Mouse (Mus musculus) lung, postnatal 10 days (tissue): ENCODE measurements around the gene Rnf114.

Experiments
- DNase-seq: peaks from one replicate; pipeline ENCODE4 v3.0.0; 2021

The Rnf114 gene

DNA sequence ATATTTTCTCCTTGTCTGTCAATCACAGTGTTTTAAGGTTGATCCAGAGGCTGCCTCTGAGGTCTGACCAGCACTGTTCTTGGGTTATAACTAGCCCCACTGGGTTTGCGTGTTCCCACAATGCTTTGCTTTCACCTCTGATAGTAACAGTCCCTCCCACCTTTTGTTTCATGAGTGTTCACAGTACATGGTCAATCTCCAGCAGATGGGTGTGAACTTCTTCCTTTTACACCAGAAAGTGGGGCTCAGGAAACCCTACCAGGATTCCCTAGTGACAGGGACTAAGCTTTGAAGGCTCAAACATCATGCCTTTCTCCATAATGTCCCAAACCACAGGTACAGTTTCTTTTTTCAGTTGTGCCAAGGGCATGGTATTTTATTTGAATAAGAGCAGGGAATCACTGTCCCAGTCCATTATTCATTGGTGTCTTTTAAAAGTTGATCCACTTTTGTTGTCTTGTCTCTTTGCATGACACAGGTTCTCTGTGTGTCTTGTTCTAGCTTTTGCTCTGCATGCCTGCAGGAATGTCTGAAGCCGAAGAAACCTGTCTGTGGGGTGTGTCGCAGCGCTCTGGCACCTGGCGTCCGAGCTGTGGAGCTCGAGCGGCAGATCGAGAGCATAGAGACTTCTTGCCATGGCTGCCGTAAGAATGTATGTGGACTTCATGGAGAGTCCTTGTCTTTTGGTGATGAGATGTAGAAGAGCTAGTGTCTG is 14.3 kb downstream of the Rnf114 start:
- DNase-seq = no peak

DNA sequence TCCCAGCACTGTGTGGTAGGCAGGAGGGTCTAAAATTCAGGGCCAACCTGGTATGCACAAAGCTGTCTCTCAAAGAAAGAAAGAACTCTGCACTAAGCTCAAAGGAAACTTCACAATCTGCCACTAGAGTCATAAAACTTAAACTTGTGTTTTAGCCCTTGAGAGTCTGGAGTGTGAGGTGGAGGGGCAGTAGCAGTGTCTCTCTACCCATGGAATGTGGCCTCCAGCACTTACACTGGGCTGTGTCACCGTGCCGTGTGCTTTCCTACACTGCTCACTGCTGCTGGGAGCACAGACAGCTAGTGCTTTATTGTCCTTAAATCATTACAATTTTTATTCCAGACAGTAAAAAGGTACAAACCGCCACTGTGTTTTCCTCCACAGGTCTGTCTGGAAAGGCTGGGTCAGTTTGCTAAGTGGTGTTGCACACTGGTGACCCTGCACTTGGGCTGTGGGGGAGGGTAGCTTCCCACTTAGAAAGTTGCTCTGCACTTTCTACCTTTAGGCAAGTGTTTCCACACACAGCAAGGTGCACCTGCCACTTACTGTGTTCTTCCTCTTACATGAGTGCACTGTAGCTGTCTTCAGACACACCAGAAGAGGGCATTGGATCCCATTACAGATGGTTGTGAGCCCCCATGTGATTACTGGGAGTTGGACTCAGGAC is 15.4 kb downstream of the Rnf114 start:
- peak; percentile 45 for DNase-seq

DNA sequence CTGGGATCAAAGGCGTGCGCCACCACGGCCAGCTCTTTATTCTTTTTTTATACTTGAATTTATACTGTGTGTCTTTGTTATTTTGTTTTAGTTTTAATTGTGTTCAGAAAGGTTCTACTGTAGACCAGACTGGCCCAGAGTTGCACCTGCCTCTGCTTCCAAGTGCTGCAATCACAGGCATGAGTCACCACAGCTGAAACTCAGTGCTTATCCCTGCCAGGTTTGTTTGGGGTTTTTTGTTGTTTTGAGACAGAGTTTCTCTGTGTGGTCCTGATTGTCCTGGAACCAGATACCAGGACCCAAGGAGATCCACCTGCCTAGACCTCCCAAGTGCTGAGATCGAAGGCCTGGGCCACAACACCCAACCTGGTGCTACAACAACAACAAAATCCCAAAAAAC is 16.1 kb downstream of the Rnf114 start:
- DNase-seq = no peak

DNA sequence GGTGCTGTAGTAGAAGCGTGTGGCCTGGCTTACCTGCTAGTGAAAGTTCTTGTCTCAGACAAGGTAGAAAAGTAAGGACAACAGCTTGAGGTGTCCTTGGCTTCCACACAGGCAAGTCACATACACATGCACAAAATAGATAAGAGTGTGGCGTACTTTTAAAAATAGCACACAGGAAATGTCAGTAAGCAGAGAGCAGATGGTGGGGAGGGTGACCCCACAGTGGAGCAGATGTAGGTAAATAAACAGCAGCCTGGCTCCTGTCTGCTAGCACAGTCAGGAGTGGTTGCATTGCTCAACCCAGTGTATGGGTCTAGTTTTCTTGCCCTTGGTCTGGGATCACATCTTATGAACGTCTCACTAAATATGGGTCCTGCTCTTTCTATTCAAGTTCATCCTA is 18.0 kb downstream of the Rnf114 start:
- DNase-seq = no peak

DNA sequence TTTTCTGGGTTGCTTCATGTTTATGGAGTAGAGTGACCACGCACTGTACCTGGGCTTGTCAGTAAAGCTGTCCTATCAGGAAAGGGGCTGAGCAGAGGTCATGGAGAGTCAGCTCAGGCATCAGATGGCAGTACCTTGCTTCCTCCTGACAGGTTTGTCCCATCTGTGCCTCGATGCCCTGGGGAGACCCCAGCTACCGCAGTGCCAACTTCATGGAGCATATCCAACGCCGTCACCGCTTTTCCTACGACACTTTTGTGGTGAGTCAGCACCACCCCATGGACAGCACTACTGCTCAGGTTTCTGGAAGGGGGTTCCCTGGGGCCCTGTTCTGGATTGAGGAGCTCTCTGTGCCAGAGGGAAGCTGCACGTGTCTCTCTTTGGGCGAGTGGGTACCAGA is 19.9 kb downstream of the Rnf114 start:
- DNase-seq = no peak

DNA sequence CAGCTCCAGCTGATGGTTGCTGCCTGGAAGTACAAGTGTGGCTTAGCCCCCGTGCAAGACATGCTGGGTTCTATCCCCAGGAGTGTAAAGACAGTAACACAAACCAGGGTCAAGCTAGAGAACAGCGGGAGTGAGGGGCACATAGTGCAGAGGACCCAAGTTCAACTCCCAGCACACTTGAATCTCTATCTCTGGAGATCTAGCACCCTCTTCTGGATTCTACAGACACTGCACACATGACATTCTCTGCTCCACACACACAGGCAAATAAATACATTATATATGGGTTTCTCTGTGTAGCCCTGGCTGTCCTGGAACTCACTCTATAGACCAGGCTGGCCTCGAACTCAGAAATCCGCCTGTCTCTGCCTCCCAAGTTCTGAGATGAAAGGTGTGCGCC is 20.5 kb downstream of the Rnf114 start:
- DNase-seq = no peak

DNA sequence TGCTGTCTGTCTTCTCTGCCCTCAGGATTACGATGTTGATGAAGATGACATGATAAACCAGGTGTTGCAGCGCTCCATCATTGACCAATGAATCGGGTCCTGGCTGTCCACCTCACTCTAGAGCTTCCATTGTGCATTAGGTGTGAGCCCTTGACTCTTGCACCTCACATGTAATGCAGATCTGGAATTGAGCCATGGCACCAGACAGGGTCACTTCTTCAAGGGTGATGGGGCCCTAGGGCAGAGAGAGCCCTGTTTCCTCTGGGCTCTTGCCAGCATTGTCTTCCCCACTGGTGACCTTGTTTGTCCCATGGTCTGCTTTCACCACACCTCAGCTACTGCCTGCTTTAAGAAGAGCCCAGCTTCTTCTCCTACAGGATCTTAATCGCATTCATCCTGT is 22.2 kb downstream of the Rnf114 start:
- DNase-seq = no peak

DNA sequence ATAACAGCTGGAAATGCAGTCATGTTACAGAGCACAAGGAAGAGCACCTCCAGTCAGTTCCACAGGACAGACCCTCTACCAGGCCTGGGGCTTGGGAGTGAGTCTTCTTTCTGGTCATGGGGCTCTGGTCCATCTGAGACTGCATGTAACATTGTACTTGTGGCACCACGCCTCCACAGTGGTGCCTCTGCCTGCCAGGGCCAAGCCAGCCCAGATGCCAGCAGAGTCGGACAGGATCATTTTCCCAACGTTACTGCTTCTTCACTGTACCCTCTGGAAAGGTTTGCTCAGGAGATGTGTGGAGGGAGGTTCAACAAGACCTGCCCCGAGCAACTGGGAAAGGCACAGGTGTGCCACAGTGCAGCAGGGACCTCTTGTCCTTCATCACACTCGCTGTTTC is 23.2 kb downstream of the Rnf114 start:
- DNase-seq = no peak

DNA sequence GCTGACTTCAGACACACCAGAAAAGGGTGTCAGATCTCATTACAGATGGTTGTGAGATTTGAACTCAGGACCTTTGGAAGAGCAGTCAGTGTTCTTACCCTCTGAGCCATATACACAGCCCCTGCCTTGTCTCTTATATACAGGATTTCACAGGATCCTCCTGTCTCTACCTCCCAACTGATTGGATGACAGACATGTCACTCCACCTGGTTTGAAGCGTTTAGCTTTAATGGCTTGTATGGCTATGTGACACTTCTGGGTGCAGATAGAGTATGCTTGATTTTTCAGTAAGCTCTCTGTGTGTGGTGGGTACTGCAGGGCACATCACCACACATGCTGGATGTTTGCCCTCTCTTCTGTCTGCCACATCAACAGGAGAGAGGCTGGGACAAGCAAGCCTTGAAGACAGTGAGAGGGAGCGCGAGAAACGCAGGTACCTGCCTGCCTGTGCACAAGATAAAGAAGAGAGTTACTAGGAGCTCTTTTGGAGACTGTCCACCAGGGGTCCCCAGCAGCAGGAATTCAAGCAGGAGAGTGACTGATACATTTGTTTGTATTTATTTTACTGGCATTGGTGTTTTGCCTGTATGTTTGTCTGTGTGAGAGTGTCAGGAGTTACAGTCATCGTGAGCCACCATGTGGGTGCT is 27.3 kb downstream of the Rnf114 start:
- DNase-seq = no peak

DNA sequence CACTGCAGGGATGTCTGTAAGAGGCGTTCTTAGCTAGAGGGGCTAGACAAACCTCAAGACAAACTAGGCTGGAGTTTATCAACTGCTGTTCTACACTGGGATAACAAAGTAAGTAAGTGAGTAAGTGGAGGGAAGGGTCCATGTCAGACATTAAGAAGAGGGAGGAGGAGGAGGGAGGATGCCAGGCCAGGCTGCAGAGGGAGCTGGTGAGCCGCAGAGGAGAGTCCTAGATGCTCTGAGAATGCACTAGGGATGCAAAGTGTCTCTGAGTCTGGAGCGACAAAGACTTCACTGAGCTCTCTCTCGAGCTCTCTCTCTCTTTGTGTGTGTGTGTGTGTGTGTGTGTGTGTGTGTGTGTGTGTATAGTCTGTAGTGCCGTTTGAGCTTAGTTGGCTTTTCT is 35.8 kb downstream of the Rnf114 start:
- peak; percentile 61 for DNase-seq

DNA sequence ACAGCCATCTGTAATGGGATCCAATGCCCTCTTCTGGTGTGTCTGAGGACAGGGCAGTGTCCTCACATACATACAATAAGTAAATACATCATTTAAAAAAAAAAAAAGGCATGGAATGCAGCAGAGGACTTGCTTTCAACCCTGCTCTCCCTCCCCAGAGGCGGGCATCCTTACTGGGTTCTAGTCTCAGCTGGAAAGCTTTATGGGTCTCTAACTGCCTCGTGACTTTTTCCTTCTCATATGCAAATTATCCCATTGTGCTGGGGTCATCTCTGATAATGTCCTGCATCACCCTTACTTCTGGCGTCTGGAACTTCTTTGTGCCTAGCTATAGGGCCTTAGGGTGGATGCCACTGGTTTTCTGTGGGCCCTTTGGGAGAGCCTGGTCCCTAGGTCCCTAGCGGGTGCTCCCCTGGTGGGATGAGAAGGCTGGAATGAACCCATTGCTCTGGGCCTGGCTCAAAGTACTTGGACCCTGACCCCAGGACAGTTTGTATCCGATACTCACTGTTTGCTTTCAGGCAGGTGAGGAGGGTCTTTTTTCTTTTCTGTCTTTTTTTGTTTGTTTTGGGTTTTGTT is 37.6 kb downstream of the Rnf114 start:
- DNase-seq = no peak

DNA sequence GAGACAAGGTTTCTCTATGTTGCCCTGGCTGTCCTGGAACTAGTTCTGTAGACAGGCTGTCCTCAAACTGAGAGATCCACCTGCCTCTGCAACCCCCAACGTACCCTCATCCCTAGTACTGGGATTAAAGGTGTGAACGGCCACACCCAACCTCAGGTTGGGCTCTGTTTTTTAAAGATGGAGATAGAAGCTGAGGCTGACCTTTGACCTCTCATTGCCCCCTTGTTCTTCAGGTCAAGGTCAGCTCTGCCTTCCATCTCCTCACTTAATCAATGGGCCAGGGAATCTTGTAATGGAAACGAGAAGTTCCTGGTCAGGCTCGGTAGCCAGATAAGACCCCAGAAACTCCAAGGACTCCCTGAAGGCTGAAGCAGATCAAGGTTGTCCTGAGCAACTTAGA is 38.1 kb downstream of the Rnf114 start:
- no peak for DNase-seq

DNA sequence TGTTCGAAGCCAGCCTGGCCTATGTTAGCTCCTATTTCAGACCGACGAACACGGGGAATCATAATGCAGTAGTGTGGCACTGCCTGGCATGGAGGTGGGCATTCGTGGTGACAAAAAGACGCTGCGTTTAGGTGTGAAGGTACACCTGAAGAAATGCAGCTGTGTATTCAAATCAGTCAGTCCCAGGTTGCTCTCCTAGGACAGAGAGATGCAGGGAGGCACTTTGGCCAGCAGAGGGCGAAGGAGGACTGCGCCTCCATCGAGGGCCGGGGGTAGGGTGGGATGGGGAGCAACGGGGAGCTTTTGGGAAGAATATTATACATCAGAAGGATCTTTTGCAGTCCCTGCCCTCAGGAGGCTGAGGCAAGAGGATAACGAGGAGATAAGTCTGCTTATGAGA is 39.7 kb downstream of the Rnf114 start:
- DNase-seq = peak; percentile 67

DNA sequence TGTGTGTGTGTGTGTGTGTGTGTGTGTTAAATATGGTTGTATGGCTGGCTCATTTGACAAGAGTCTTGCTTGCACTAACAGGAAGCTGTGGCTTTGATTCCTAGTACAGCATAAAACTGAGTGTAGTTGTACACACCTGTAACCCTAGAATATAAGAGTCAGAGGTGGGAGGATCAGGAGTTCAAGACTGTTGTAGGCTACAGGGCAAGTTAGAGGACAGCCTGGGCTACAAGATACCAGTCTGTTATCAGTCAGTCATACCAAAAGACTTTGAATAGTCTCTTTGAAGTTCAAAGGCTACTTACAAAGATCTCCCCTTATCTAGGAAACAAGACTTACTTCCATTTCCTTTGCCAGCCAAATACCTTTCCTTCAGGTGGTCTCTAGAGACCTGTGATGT is 41.4 kb downstream of the Rnf114 start:
- no peak for DNase-seq

DNA sequence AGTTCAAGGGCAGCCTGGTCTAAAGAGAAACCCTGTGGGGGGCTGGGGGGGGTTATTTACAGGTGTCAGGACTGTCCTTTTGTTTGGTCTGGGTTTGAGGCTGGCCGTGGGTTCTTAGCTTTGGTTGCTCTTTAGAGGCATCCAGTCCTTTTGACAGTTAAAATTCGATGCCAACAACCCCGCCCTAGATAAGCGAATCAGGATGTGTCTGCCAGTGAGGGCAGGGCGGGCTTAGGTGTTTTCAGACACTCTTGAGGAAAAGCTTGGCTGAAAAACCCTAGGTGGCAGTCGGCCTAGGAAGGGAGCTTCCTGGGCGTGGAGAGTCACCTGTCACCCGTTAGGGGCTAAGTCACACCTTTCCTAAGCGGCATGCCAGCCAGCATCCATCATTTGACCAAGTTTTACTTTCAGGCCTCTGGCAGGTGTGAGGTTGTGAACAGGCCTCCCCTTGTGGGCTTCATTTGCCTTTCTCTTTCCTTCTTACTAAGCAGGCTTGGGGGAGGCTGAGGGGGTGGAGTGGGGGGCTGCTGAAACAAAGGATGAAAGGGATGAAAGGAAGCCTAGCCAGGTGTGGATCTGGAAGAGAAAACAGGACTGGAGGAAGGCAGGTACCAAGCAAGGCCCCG is 44.0 kb downstream of the Rnf114 start:
- no peak for DNase-seq

DNA sequence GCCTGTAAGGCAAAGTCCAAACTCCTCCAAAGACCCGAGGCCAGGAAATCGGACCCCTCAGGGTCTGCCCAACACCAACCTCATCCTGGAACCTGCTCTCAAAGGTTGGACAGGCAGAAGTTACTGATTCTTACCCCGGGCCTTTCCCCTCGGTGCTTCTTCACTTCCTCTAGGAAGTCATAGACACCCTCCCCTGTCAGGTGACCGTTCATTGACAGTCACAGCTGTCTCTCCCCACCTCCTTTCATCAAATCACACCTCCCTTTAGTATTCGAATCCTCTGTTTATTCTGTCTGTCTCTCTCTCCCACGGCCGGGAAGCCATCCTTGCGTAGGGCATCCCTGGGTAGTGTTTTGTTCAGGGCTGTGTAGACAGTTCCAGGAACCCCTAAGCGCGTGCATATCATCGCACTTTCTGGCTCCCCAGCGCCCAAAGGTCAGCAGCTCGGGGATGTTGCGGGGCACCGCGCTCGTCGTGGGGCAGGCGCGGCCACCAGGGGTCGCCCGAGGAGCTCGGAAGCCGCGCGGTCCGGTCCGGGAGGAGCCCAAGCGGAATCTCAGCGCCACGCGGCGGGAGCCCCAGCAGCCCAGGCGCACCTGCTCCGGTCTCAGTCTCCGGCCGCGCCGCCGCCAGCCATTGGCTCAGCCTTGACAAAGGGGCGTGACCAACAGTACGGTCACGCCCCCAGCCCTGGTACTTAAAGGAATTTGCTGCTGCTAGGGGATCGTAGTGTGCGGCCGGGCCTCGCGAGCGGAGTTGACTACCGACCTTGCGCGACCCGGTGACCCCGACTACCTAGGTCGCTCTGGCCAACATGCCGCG is 45.2 kb downstream of the Rnf114 start, which contains the start of gene Snai1:
TSS of gene Snai1 (plus strand) at position 720 of the 822 bp plus-strand sequence.
- DNase-seq = peak; percentile 97

DNA sequence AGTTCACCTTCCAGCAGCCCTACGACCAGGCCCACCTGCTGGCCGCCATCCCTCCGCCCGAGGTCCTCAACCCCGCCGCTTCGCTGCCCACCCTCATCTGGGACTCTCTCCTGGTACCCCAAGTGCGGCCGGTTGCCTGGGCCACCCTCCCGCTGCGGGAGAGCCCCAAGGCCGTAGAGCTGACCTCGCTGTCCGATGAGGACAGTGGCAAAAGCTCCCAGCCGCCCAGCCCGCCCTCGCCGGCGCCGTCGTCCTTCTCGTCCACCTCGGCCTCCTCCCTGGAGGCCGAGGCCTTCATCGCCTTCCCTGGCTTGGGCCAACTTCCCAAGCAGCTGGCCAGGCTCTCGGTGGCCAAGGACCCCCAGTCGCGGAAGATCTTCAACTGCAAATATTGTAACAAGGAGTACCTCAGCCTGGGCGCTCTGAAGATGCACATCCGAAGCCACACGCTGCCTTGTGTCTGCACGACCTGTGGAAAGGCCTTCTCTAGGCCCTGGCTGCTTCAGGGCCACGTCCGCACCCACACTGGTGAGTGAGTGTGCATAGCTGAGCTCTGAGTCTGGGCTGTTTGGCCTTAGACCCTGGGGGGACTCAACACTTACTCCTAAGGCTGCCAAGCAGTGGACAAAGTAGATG is 46.3 kb downstream of the Rnf114 start:
- peak; percentile 36 for DNase-seq

DNA sequence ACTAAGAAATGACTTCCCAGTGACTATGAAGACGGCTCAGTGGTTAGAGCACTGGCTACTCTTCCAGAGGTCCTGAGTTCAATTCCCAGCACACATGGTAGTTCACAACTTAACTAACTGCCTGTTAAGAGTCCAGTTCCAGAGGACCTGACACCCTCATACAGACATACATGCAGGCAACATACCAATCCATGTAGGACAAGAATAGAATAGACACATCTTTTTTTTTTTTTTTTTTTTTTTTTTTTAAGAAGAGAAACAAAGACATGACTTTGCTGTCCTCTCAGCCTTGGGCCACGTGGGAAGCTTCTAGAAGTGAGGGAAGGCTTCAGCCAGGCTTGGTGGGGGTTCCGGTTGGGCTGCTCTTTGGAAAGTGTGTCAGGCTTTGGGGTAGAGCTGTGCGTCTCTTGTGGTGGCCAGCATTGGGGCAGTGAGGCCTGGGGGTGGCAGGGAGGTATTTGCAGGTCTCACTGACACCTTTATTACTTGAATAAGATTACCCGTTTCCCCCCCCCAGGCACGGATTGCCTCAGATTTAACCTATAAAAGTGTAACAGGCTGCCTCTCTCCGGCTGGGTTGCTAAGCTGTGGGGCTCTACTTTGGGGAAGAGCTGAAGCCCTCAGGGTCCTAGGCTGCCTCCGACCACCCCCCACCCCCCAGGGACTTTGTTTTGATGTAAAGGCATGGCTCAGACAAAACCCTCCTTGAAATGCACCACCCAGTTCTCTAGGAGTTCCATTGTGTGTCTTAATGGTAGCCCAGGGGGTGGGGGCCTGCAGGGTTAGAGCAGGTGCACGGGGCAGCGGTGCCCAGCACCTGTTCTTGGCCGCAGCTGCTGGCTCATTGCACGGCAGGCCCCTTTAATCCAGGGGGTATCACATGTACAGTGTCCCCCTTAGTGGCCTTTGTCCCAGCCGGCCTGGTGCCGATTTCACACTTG is 47.4 kb downstream of the Rnf114 start:
- peak; percentile 38 for DNase-seq

DNA sequence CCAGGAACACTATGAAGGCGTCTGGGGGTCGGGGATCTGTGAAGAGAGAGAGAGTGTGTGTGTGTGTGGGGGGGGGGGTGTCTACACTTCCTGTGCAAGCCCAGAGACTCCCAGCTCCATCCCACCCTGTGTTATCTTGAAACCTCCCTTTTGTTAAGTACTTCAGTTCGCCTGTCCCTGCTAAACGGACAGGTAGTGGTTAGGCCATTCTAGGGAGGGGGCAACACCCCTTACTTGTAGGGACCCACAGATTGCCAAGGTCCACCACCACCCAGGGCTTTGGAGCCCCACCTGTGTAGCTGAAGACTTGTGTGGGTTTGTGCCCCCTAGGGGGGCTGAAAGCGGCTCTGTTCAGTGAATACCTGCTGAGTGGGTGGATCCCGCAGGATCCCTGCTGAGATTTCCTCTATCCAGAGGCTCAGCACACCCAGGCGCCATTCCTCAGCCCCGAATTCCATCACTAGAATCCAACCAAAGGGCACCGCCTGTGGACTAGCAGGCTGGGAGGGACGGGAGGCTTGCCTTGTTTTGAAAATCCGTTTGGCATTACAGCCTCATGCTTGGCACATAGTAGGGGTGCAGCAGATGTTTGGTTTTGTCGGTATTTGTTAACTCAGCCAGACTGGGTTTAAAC is 48.1 kb downstream of the Rnf114 start:
- DNase-seq = peak; percentile 43

DNA sequence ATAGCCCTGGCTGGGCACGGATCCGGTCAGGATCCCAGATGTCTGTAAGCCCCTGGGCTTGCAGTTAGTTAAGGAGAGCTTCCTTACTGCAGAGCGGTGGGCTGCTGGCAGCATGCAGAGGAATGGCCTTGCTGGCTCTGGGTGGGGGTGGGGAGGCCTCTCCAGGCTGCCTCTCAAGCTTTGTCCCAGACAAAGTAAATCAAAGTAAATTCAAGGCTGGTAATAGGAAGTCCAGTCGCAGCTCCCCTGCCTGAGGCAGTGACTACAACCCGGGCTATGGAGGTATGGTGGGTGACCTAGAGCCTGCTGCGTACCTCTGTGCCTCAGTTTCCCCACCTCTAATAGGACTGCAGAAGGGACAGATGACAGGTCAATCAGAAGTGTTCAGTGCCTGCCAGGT is 48.9 kb downstream of the Rnf114 start:
- DNase-seq = no peak
